Mouse (Mus musculus): ENCODE measurements around the gene Pex14. TPM values are rescaled to one million over a fixed set of nuclear protein-coding genes. Genes with fewer than 3 reads are reported as not detected.

The Pex14 gene
- polyA plus RNA-seq, 1 experiment from 2014 or later: 38.9 TPM

GRCm38 (mm10) chr4:148912826-148913590, 186.7 kb downstream of the Pex14 start:
- Histone ChIP-seq H3K27ac (ENCODE audit: low read length) (0 out of 2 replicates have a peak overlapping the region, but pooled peaks have one; percentile 57), H3K36me3 (ENCODE audit: insufficient read depth, low read length) (no peaks in the 10 kb centered on the region), H3K4me3 (ENCODE audit: low read depth, low read length) (no peak overlapping the region), H3K27me3 (replicated peaks; ENCODE audit: insufficient read depth, low read length) (no peaks in the 10 kb centered on the region), H3K9me3 (ENCODE audit: low read length) (no peaks in the 10 kb centered on the region), H3K4me1 (ENCODE audit: insufficient read depth, low read depth, low read length) (peaks cover 19% of the 10 kb centered on the region; the same call in 1 of the 2 replicates), H3K4me2 (replicated peaks; ENCODE audit: low read depth, low read length) (no peak overlapping the region), H3K9ac (replicated peaks; ENCODE audit: low read depth) (no peak overlapping the region)
- TF ChIP-seq EP300 (IDR thresholded peaks at IDR 0.05) (peak; percentile 28; the same call in 1 of the 2 replicates), CTCF (IDR thresholded peaks at IDR 0.05) (no peak)
- 0 out of 2 replicates have a peak, but pooled peaks have one; percentile 10 for ATAC-seq
- DNase-seq (ENCODE audit: low spot score): peak; percentile 53
- WGBS: 40% methylated on average over 8 of the region's 8 CpGs

- no peaks in the 10 kb centered on the region for H3K9me3 ChIP-seq (ENCODE audit: low read length)
- no peak overlapping the region for H3K4me2 ChIP-seq (replicated peaks; ENCODE audit: low read depth, low read length)
- DNase-seq (ENCODE audit: low spot score) (no peak), ATAC-seq (no peak)
- TF ChIP-seq CTCF (IDR thresholded peaks at IDR 0.05) (no peak), EP300 (IDR thresholded peaks at IDR 0.05) (no peak)
- H3K4me1 ChIP-seq (ENCODE audit: insufficient read depth, low read depth, low read length): peaks cover 21% of the 10 kb centered on the region; the same call in 1 of the 2 replicates
- no peaks in the 10 kb centered on the region for H3K27me3 ChIP-seq (replicated peaks; ENCODE audit: insufficient read depth, low read length)
- H3K9ac ChIP-seq (replicated peaks; ENCODE audit: low read depth): no peak overlapping the region
- H3K36me3 ChIP-seq (ENCODE audit: insufficient read depth, low read length): no peaks in the 10 kb centered on the region
- H3K27ac ChIP-seq (ENCODE audit: low read length): no peak overlapping the region
- 48% methylated on average over 7 of the region's 7 CpGs for WGBS
- no peak overlapping the region for H3K4me3 ChIP-seq (ENCODE audit: low read depth, low read length)
Observed at GRCm38 (mm10) chr4:148912134-148912533, 187.5 kb downstream of the Pex14 start.

Other genes with a start within 250 kb of the Pex14 start
- 21.5 and 22.8 TPM in 2 replicates for gene Dffa, start 4.3 kb upstream of the Pex14 start, polyA plus RNA-seq (2015; fragmentation: Nextera tagmentation; extraction: Ambion mirVana)
- 0.18 and 0.21 TPM in 2 replicates for gene Cort, start 26.9 kb upstream of the Pex14 start, polyA plus RNA-seq (2015; fragmentation: Nextera tagmentation; extraction: Ambion mirVana)
- gene Cenps, start 37.8 kb upstream of the Pex14 start, polyA plus RNA-seq (2015; fragmentation: Nextera tagmentation; extraction: Ambion mirVana): 4.9 and 5.3 TPM in 2 replicates
- gene Pgd, start 66.9 kb upstream of the Pex14 start, polyA plus RNA-seq (2015; fragmentation: Nextera tagmentation; extraction: Ambion mirVana): 113 and 119 TPM in 2 replicates
- gene Kif1b, start 207.8 kb upstream of the Pex14 start, polyA plus RNA-seq (2015; fragmentation: Nextera tagmentation; extraction: Ambion mirVana): 35.6 and 36.7 TPM in 2 replicates

Measured in lung, postnatal 0 days (tissue).